Mouse (Mus musculus): ENCODE measurements around the gene Gm10644.

DNA sequence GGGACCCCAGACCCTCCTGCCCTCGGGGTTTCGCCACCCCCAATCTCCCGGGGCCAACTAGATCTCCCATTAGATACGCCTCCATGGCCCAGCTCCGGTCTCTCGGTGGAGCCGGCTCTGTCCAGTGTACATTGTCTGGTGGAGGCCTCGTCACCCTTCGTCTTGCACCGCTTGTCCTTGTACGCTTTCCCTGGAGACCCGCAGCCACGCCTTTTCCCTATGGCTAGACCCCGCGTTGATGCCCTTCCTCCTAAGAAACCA lies 883 bp upstream of the Gm10644 start:
- TF ChIP-seq CTCF (IDR thresholded peaks at IDR 0.05; ENCODE audit: low read depth) (no peak), EP300 (optimal IDR thresholded peaks at IDR 0.05) (no peak)

Data from stomach, postnatal 0 days (tissue).